Mouse (Mus musculus): ENCODE results near the gene Olfr672. TPM values are rescaled to one million over a fixed set of nuclear protein-coding genes. Genes with fewer than 3 reads are reported as not detected.
"Not testable (repeated sequence)": the region's sequence is repeated elsewhere in the genome, so short reads cannot be mapped to it uniquely, and the experiment has no call there.

Gene Olfr672
- polyA plus RNA-seq (2012), result not detected in 2 replicates

DNA sequence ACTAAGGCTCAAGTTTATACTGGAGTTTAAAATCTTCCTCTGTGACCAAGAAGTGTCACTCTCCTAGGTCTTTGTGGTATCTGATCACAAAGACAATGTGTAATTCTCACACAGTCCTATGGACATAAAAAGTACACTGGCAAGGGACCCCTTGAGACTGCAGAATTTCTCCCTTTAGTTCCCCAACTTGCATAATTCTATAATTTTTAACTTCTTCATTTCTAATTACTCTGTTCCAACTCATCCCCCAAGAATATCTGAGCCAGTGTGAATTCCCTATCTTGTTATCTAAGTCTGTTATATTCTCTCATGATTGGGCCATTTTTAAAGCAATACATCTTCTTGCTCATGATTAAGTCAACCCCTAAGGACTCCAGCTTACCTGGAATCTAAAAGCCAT, at the start of gene Olfr672:
Gene Olfr672, minus strand, starts transcription at position 101 of the 400 bp plus-strand sequence.
- H3K27me3 ChIP-seq (ENCODE audit: control insufficient read depth), result no peaks in the 10 kb centered on the region
- H3K4me3 ChIP-seq (replicated peaks), result no peak within 1 kb of the TSS
- H3K36me3 ChIP-seq (ENCODE audit: control insufficient read depth), result no peaks in the 10 kb centered on the region
- TF ChIP-seq TAL1 (IDR thresholded peaks at IDR 0.05; ENCODE audit: low read length) (no peak), GATA1 (IDR thresholded peaks at IDR 0.05; ENCODE audit: low read length) (no peak)
- no peaks in the 10 kb centered on the region for H3K9me3 ChIP-seq (ENCODE audit: control insufficient read depth, low read length)
- H3K4me1 ChIP-seq (ENCODE audit: control insufficient read depth), result no peaks in the 10 kb centered on the region

DNA sequence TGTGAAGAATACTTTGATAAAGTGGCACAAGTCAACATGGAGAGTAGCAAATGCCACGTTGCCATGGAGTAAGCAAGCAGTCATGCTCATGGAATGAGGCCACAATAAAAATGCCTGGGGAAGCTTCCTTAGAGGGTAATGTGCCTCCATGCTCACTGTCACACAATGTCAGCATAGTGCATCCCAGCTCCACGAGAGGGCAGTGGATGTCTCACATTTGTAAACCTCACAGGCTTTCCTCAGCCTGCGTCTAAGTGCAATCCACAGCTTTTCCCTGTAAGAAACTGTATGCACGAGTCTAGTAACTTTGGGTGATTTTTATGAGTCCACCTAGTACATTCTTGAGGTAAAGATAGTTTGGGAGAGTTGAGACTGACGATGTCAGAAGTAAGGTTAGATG, 32.0 kb upstream of the Olfr672 start:
- not testable (repeated sequence) for H3K36me3 ChIP-seq (ENCODE audit: control insufficient read depth); H3K4me3 ChIP-seq (replicated peaks); H3K27me3 ChIP-seq (ENCODE audit: control insufficient read depth); H3K4me1 ChIP-seq (ENCODE audit: control insufficient read depth); H3K9me3 ChIP-seq (ENCODE audit: control insufficient read depth, low read length)

DNA sequence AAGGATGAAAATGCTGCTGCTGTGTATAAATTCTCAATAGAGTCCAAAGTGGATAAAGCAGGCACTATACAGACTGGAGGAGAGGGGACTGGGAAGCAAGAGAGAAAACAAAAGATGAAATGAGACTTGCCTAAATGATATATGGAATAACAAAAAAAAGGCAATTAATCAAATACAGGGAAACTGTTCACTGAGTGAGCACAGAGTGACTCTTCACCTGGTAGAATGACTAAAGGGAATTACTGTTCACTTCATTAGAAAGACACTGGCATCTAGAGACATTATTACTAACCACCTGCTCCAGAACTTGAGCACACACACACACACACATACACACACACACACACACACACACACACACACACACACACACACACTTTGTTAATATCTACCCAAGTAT, 30.6 kb upstream of the Olfr672 start, which contains the start of gene Olfr676:
Gene Olfr676, plus strand, starts transcription at position 301 of the 400 bp plus-strand sequence.
- TF ChIP-seq GATA1 (IDR thresholded peaks at IDR 0.05; ENCODE audit: low read length) (no peak), TAL1 (IDR thresholded peaks at IDR 0.05; ENCODE audit: low read length) (no peak)
- Histone ChIP-seq H3K36me3 (ENCODE audit: control insufficient read depth) (no peaks in the 10 kb centered on the region), H3K9me3 (ENCODE audit: control insufficient read depth, low read length) (peaks cover 6% of the 10 kb centered on the region; the same call in 1 of the 2 replicates), H3K4me3 (replicated peaks) (no peak within 1 kb of the TSS), H3K27me3 (ENCODE audit: control insufficient read depth) (no peaks in the 10 kb centered on the region), H3K4me1 (ENCODE audit: control insufficient read depth) (no peaks in the 10 kb centered on the region)

DNA sequence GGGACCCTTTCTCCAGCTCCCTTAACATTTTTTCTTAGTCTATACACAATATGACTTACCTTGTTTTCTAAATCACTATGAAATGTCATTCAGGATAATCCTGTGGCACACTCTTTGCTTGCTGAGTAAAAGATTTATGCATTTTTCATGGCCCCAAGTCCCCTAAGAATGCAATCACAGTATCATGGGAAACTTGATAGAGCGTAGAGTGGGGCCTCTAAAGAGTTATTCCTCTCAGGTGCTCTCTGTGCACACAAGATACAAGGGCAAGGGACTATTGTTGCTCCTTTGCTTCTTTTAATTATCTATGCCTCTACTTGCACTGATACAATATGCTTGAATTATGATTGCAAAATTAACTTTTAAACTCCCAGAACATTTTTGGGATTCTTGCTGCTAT, 26.5 kb upstream of the Olfr672 start, which contains the start of gene Olfr675:
Gene Olfr675, minus strand, starts transcription at position 101 of the 400 bp plus-strand sequence.
- Histone ChIP-seq H3K36me3 (ENCODE audit: control insufficient read depth) (no peaks in the 10 kb centered on the region), H3K4me1 (ENCODE audit: control insufficient read depth) (no peaks in the 10 kb centered on the region), H3K9me3 (ENCODE audit: control insufficient read depth, low read length) (no peaks in the 10 kb centered on the region), H3K27me3 (ENCODE audit: control insufficient read depth) (no peaks in the 10 kb centered on the region), H3K4me3 (replicated peaks) (no peak within 1 kb of the TSS)
- TF ChIP-seq TAL1 (IDR thresholded peaks at IDR 0.05; ENCODE audit: low read length), result no peak
- no peak for TF ChIP-seq GATA1 (IDR thresholded peaks at IDR 0.05; ENCODE audit: low read length)

DNA sequence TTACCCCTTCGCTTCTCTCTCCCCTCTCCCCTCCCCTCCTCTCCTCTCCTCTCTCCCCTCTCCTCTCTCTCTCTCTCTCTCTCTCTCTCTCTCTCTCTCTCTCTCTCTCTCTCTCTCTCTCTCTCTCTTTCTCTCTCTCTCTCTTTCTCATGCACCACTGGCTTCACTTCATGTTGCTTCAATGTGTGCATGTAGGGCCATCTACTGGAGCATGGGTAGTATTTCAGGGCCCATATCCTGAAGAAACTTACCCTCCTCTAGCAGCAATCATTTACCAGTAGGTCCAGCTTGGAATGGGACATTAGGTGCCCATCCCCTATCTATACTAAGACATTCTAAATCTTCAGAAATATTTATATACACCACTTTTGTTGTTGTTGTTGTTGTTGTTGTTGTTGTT, 20.7 kb upstream of the Olfr672 start:
- Histone ChIP-seq H3K4me1 (ENCODE audit: control insufficient read depth) (no peaks in the 10 kb centered on the region), H3K4me3 (replicated peaks) (no peak overlapping the region), H3K9me3 (ENCODE audit: control insufficient read depth, low read length) (no peaks in the 10 kb centered on the region), H3K36me3 (ENCODE audit: control insufficient read depth) (no peaks in the 10 kb centered on the region), H3K27me3 (ENCODE audit: control insufficient read depth) (no peaks in the 10 kb centered on the region)
- no peak for TF ChIP-seq GATA1 (IDR thresholded peaks at IDR 0.05; ENCODE audit: low read length)
- TF ChIP-seq TAL1 (IDR thresholded peaks at IDR 0.05; ENCODE audit: low read length), result no peak

DNA sequence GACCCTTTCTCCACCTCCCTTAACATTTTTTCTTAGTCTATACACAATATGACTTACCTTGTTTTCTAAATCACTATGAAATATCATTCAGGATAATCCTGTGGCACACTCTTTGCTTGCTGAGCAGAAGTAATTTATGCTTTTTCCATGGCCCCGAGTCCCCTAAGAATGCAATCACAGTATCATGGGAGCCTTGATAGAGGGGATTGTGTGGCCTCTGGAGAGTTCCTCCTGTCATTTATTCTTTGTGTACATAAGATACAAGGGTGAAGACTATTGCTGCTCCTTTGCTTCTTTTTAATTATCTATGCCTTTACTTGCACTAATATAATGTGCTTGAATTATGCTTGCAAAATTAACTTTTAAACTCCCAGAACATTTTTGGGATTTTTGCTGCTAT, 22.8 kb downstream of the Olfr672 start, which contains the start of gene Olfr671:
Gene Olfr671, minus strand, starts transcription at position 101 of the 400 bp plus-strand sequence.
- H3K9me3 ChIP-seq (ENCODE audit: control insufficient read depth, low read length), result peaks cover 3% of the 10 kb centered on the region
- TF ChIP-seq TAL1 (IDR thresholded peaks at IDR 0.05; ENCODE audit: low read length) (no peak), GATA1 (IDR thresholded peaks at IDR 0.05; ENCODE audit: low read length) (no peak)
- no peaks in the 10 kb centered on the region for H3K36me3 ChIP-seq (ENCODE audit: control insufficient read depth)
- no peaks in the 10 kb centered on the region for H3K27me3 ChIP-seq (ENCODE audit: control insufficient read depth)
- H3K4me3 ChIP-seq (replicated peaks), result no peak within 1 kb of the TSS
- H3K4me1 ChIP-seq (ENCODE audit: control insufficient read depth), result no peaks in the 10 kb centered on the region

DNA sequence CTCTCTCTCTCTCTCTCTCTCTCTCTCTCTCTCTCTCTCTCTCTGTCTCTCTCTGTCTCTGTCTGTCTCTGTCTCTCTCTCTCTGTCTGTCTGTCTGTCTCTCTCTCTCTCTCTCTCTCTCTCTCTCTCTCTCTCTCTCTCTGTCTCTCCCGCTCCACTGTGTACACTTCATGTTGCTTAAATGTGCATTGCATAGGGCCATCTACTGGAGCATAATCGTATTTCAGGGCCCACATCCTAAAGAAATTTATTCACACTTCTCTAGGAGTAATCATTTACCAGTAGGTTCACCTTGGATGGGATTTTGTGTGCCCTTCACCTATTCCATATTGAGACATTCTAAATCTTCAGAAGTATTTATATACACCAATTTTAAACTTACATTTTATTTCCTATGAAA, 29.3 kb downstream of the Olfr672 start:
- H3K9me3 ChIP-seq (ENCODE audit: control insufficient read depth, low read length); H3K27me3 ChIP-seq (ENCODE audit: control insufficient read depth); H3K4me1 ChIP-seq (ENCODE audit: control insufficient read depth); H3K4me3 ChIP-seq (replicated peaks); H3K36me3 ChIP-seq (ENCODE audit: control insufficient read depth): not testable (repeated sequence)

DNA sequence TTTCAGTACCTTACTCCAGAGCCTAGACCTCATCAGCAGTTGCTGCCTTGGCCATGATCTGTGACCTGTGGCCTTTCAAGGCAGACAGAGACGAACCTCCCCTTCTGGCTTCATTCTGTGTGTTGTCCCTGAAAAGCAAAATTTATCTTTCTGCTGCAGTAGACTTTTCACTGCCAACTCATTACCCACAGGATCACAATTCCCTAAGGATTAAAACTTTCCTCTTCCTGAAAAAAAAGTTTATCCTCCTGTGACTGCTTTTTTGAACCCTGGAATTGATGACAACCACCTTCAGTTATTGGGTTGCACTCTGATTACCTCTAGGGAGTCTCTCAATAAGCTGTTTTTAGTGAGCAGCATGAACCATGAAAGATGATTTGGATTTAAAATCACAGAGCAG, 39.3 kb downstream of the Olfr672 start, which contains the start of gene Olfr670:
Gene Olfr670, minus strand, starts transcription at position 101 of the 400 bp plus-strand sequence.
- no peak within 1 kb of the TSS for H3K4me3 ChIP-seq (replicated peaks)
- TF ChIP-seq GATA1 (IDR thresholded peaks at IDR 0.05; ENCODE audit: low read length) (no peak), TAL1 (IDR thresholded peaks at IDR 0.05; ENCODE audit: low read length) (no peak)
- no peaks in the 10 kb centered on the region for H3K9me3 ChIP-seq (ENCODE audit: control insufficient read depth, low read length)
- no peaks in the 10 kb centered on the region for H3K36me3 ChIP-seq (ENCODE audit: control insufficient read depth)
- H3K4me1 ChIP-seq (ENCODE audit: control insufficient read depth), result no peaks in the 10 kb centered on the region
- H3K27me3 ChIP-seq (ENCODE audit: control insufficient read depth), result no peaks in the 10 kb centered on the region

DNA sequence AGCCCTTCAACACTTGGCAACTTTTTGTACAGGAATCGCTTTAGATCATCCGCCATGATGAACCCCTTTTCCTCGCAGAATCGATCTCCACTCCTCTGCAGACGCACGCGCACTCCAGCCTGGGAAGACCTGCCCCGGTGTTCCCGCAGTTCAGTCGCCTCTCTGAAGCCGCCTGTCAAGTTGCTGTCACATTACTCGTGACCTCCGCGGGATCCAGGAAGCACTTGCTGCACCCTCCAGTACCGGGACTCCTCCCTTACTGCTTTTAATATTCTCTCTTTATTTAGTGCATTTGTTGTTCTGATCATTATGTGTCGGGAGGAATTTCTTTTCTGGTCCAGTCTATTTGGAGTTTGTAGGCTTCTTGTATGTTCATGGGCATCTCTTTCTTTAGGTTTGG, 51.6 kb downstream of the Olfr672 start:
- not testable (repeated sequence) for H3K9me3 ChIP-seq (ENCODE audit: control insufficient read depth, low read length); H3K4me3 ChIP-seq (replicated peaks); H3K36me3 ChIP-seq (ENCODE audit: control insufficient read depth); H3K27me3 ChIP-seq (ENCODE audit: control insufficient read depth); H3K4me1 ChIP-seq (ENCODE audit: control insufficient read depth)

Other genes starting within 250 kb of the Olfr672 start
- not detected in 2 replicates for gene Usp17le, start 224.6 kb downstream of the Olfr672 start, polyA plus RNA-seq (2012)
- not detected in 2 replicates for gene Usp17lb, start 159.4 kb downstream of the Olfr672 start, polyA plus RNA-seq (2012)
- not detected in 2 replicates for gene Usp17la, start 145.0 kb downstream of the Olfr672 start, polyA plus RNA-seq (2012)
- not detected in 2 replicates for gene Olfr665, start 124.0 kb downstream of the Olfr672 start, polyA plus RNA-seq (2012)
- gene Olfr666, start 106.1 kb downstream of the Olfr672 start, polyA plus RNA-seq (2012), result not detected in 2 replicates
- not detected in 2 replicates for gene Olfr667, start 80.5 kb downstream of the Olfr672 start, polyA plus RNA-seq (2012)
- gene Olfr668, start 74.0 kb downstream of the Olfr672 start, polyA plus RNA-seq (2012), result not detected in 2 replicates
- gene Olfr669, start 67.8 kb downstream of the Olfr672 start, polyA plus RNA-seq (2012), result not detected in 2 replicates
- gene Olfr670, start 39.4 kb downstream of the Olfr672 start, polyA plus RNA-seq (2012), result not detected in 2 replicates
- not detected in 2 replicates for gene Olfr671, start 22.9 kb downstream of the Olfr672 start, polyA plus RNA-seq (2012)
- gene Olfr675, start 26.4 kb upstream of the Olfr672 start, polyA plus RNA-seq (2012), result not detected in 2 replicates
- gene Olfr676, start 30.7 kb upstream of the Olfr672 start, polyA plus RNA-seq (2012), result not detected in 2 replicates
- not detected in 2 replicates for gene Olfr677, start 49.3 kb upstream of the Olfr672 start, polyA plus RNA-seq (2012)
- gene Olfr678, start 62.4 kb upstream of the Olfr672 start, polyA plus RNA-seq (2012), result not detected in 2 replicates
- gene Olfr679, start 79.2 kb upstream of the Olfr672 start, polyA plus RNA-seq (2012), result 0.01 and 0.02 TPM in 2 replicates
- not detected in 2 replicates for gene Olfr680-ps1, start 90.8 kb upstream of the Olfr672 start, polyA plus RNA-seq (2012)
- gene Olfr681, start 114.8 kb upstream of the Olfr672 start, polyA plus RNA-seq (2012), result not detected in 2 replicates
- gene Olfr683, start 145.0 kb upstream of the Olfr672 start, polyA plus RNA-seq (2012), result not detected in 2 replicates
- not detected in 2 replicates for gene Olfr684, start 161.6 kb upstream of the Olfr672 start, polyA plus RNA-seq (2012)
- not detected in 2 replicates for gene Olfr685, start 184.0 kb upstream of the Olfr672 start, polyA plus RNA-seq (2012)
- gene Olfr686, start 205.5 kb upstream of the Olfr672 start, polyA plus RNA-seq (2012), result not detected in 2 replicates

Data from erythroblast, embryonic 14.5 days (primary cell).